Mouse (Mus musculus) lung, adult 2 months (tissue): ENCODE results near the gene Rnf126.

Source experiments
- CTCF ChIP-seq: fragments of 200-500 bp; IDR thresholded peaks from 2 replicates; pipeline ENCODE4 v1.5.1; 2011; ENCODE audit warnings: mild to moderate bottlenecking, low read length, control low read depth; ENCODE audit not compliant: insufficient read depth
- POLR2A ChIP-seq: fragments of 200-500 bp; IDR thresholded peaks from 2 replicates; pipeline ENCODE4 v1.6.1; 2011; ENCODE audit warnings: low read depth, mild to moderate bottlenecking, control low read depth, low read length, borderline replicate concordance; ENCODE audit errors: extremely low read depth

DNA sequence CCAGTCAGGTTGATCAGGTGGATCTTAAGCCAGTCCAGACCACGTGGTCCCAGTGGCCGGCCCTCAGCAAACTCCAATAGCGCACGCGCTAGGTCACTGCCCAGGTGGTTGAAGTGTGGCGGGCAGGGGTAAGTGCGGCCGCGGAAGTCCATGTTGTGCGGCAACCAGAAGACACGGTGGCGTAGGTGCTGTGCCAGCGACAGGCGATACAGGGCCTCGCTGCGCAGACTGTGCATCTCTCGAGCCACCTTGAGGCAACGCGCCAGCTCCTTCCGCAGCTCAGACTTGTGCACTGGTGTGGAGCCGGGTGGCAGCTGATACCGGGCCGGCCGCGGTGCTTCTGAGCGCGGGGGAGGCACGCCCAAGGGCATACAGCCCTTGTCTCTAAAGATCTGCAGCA lies 27.5 kb downstream of the Rnf126 start:
- no peak for TF ChIP-seq POLR2A
- no peak for TF ChIP-seq CTCF
